Mouse (Mus musculus) urinary bladder, postnatal 10 days (tissue): ENCODE data around the gene Hoxd13.

Experiments
- DNase-seq: peaks from one replicate; pipeline ENCODE4 v3.0.0; 2022; ENCODE audit warnings: low spot score

The Hoxd13 gene

DNA sequence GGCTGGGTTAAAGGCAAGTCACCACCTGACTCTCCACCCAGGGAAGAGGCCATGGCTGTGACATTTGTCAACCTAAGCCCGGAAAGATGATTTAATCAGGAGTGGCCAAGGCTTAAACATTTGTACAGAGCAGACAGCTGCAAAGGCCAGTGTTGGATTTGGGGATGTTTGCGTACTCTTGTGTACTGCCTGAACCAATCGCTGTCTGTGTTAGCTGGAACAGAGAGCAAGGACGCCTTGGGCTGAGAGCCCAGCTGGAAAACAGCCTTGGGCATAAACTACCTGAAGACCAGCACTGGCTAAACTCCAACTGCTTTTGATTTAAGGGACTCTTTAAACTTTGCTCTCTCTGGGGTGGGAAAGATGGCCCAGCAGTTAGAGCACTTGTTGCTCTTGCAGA lies 40.6 kb downstream of the Hoxd13 start:
- no peak for DNase-seq

DNA sequence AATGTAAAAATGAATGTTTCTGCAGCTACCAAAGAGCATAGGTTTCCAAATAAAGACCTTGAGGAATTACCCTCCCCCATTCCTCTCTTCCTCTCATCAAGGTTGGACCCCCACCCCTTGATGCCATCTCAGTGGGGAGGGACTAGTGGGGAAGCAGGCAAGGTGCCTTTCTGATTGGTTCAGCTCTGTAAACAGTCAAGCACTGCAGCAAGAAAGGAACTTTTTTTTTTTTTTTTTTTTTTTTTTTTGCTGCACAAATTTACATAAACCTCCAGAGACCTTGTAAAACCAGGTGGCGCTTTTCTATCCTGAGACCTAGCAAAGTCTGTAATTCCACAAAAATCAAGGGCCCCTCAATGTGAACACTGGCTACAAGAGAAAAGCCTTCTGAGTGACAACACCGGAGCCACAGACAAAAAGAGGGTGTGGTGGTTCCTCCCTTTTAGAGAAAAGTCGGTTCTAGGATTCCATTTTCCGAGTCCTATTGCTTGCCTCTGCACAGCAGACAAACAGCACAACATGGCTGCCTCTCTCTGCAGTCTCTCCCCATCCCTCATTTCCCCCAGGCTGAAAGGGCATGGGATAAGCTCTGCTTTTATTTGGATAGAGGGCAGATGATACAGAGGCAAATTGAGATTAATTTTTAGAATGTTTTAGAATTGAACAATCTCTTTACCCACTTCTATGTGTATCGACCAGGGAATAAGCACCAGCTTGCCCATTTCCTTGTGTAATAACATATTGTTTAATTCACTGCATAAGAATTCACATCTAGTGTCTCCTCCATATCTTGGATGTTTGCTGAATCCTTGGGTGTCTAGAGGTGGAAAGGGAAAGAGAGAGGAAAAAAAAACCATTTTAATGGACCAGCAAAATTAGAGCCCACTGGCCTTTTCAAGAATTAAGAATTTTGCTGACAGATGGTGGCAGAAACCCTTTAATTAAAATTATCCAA lies 41.6 kb downstream of the Hoxd13 start:
- no peak for DNase-seq

DNA sequence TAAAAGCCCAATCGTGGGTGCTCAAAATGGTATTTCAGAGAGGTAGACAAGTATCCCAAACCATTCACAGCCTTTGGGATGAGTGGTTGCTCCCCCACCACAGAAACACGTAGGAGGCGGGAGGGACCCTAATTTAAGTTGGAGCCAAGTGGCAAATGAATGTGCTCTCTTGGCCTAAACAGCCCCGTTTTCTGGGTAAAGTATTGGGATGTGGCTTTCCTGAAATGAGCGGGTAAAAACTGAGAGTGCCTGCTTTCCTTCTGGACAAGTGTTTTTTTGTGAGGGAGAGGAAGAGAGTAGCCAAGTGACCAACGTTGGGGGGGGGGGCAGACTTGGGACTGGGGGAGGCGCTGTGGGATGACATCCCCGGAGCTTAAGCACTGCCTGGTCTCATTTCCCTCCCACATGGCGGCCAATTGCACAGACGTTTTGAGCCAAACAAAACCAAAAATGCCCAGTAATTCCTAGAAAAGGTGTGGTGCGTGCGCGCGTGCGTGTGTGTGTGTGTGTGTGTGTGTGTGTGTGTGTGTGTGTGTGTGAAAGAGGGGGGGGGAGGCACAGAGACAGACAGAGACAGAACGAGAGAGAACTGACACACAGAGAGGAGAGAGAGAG lies 42.9 kb downstream of the Hoxd13 start:
- DNase-seq: no peak

DNA sequence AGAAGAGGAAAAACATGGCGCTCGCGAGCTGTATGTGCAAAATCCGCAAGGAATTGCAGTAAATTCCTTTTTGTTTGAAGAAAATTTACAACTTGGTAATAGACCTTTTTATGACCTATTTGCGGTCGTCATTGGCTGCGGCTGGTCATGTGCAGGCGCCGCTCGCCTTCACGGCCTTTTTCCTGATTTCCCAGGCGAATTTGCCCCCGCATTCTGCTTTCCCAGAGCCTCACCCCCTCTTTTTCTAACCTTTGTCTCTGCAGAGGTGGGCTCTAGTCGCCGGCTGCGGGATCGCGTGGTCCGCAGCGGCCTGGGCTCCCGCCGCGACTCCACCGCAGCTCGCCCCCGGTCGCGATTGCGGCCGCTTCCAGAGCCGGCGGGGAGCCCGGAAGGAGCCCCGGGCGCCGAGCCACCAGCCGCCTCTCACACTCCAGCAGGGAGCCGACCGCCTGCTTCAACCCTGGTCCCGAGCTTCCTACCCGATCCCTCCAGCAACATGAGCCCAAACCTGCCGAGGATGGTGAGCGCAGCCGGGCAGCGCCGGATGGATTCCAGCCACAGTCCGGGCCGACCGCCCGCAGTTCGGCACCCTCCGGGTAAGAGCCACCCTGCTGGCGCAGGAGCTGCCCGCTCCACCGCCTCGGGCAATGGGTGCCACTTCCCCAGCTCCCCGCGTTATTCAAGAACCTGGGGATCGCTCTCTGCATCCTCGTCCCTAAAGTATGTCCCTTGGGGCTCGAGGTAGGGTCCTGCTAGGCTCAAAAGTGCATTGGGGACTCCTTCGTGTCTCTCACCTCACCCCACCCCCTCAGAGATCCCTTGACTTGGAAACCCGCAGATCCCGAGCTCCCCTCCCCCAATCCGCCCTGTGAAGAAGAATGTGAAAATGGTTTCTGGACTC lies 43.9 kb downstream of the Hoxd13 start, which contains the start of the genes Hoxd3 and Hoxd4:
Gene Hoxd3, plus strand, starts transcription at position 207 of the 901 bp plus-strand sequence.
Gene Hoxd4, plus strand, starts transcription at position 209 of the 901 bp plus-strand sequence.
- DNase-seq: no peak

DNA sequence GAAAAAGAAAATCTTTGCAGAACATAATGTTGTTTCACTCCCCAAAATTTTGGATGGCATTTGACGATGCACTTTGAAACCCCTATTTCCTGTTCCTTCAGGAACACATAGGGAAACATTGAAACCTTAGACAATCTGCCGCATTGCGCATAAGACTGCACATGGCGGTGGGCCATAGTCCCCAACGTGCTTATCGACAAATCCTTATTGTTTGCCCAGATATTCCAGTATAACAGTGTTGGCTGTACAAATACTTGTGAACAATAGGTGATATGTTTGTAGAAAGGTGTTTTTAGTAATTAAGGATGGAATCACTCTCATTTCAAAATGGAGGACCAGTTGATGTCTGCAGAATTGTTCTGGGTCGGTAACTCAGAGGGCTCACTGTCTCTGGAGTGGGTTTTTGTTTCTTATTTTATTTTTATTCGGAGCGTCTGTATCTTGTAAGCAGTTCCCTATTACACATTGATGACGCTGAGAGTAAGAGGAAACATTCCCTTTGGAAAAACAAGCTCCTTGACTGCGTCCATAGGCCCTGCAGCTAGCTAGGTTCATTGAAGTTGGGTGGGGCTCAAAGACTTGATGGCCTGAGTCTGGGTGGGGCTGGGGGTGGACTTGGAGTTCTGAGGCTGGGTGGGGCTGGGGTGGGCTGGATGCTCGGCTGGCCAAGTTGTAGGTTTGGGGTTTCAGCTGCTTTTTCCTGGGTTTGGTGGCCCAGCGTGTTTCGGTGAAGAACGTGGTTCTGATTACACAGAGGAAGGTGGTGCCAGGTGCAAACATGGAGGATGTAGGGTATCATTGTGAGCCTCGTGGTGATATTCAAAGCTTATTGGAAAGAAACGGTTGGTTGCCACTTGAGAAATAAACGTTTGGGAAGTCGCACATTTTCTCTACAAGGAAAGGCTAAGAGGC lies 45.4 kb downstream of the Hoxd13 start:
- no peak for DNase-seq

DNA sequence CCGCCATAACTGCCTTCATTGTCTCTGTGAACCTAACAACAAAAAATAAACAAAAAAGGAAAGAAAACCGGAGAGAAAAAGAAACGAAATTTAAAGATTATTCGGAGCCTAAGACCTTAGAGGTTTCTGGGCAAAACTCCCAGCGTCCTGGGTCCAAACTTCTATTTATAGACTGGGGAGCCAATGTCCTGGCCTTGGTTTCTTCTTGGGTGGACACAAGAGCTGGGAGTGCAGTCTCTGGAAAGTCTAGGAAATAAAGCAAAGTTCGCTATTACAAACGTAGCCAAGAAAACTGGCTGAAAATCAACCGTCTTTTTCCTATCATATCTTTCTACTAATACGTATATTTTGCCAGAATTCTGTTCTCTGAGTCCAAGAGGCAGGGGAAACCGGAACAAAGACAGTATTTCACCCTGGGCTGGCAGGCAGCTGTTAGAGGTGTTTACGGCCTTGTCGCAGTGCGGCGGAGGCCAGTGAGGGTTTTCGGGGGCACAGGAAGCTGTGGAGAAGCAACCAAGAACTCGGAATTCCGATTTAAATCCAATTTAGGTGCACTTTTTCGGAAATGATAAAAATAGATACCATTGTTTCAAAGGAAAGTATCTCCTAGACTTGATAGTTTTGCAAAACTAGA lies 46.2 kb downstream of the Hoxd13 start:
- DNase-seq: no peak

DNA sequence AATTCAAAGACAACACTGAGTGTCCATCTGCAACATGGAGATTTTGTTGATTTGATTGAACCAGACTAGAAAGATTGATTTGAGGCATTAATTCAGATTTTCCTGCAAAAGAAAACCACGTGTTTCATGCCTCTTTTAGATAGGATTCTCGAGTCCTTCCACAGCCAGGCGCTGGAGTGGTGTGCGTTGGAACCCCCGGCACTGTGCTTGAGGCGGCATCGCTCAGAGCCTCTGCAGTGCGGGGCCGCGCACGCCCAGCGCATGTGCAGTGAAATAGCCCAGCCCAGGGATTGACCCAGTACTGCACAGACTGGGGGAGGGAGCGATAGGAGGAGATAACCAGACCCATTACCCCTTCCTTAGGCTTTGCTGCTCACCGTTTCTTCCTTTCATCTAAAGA lies 46.8 kb downstream of the Hoxd13 start:
- no peak for DNase-seq

DNA sequence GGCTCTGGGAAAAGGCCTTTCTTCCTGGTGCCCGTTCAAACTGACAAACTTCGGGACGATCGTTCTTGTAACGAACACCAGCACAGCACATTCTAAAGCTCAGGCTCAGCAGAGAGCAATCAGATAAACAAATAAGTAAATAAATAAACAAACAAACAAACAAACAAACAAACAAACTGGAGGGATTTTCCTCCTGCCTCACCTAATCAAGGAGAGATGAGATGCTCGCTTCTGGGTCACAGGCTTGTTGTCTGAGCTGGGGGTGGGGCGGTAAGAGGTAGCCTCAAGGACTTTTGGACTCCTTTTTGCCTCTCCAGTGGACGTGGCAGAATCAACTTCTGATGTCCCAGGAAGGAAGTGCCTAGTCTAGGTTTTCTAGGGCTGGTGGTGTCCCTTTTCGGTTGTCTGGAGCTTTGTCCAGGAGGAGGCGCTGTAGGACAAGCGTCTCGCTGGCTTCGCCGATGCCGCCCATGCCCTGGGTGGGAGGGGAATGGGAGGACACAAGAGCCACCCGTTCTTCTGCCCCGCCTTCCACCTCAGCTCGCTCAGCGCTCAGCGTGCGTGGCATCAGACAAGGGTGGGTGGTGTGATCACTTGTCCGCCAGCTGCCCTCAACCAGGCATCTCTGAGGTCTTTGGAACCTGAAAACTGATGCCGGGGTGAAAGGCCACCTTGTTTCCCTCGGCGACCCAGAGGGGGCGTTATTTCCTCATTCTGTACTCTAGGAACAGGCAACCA lies 47.6 kb downstream of the Hoxd13 start:
- DNase-seq: peak; percentile 88

DNA sequence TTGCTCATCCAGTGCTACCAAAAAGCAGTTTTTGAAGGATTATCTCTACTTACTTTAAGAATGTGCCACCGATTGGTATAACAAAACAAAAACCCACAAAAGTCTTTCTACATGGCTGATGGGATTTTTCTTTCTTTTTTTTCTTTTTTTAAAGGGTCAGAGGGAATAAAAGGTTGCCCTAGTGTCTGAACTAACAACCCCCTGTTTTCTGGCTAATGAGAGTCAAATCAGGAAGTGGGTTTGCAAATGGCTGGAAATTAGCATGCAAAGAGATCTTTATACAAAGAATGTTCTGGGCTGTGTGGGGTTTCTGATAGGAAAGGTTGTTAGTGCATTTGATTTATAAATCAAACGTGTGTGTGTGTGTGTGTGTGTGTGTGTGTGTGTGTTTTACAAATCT lies 52.3 kb downstream of the Hoxd13 start:
- no peak for DNase-seq

DNA sequence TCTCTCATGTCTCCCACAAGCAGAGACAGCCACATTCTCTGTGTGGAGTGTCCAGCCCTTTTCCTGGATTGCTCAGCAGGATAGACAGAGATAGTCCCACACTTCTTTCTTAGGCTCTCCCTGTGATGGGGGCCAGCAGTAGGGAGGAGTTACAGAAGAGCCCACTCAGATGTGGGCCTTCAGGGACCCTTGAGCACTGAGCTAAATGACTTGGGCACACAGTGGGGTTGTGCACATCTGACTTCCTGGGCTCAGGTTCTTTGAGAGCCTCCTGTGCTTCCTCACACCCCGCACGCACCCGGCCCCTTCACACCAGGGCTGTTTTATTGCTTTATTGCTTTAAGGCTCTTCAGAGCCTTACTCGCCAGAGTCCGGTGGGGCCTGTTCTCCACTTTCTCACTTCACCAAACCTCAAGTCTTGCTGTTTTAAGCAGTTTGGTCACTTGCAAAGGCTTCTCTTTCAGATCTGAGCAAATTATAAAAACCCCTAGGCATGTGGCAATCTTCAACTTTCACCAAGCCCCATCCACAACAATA lies 52.9 kb downstream of the Hoxd13 start:
- DNase-seq: no peak
